Mouse (Mus musculus) liver (tissue): ENCODE measurements around the gene Ltb4r1.

ENCODE experiments used
- DNase-seq: peaks from one replicate; pipeline ENCODE4 v3.0.0-alpha.2; 2020; ENCODE audit warnings: mixed read lengths

Gene Ltb4r1

DNA sequence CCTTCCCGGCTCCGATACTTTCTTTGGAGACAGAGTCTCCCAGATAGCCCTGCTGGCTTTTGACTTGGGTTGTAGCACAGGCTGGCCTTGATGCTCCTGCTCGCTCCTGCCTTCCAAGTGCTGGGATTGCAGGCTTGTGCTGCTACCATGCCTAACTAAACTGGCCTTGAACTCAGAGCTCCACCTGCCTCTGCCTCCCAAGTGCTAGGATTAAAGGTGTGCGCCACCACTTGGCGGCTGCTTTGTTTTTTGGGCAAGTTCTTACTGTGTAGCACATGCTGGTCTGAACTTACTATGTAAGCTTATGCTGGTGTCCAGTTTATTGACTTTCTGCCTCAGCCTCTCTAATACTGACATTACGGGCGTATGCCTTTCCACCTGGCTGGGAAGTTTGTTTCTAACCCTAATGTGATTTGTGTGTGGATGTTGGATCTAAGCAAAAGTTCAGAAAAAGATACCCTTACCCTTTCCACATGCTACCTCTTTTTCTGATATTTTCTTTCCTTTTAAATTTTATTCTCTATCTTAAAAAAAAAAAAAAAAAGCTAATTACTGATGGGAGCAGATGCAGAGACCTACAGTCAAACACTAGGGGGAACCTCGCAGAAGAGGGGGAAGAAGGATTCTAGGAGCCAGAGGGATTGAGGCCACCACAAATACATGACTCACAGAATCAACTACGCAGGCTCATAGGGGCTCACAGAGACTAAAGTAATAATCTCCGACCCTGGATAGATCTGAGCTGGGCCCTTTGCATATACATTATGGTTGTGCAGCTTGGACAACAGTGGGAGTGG is 18.5 kb upstream of the Ltb4r1 start:
- no peak for DNase-seq

DNA sequence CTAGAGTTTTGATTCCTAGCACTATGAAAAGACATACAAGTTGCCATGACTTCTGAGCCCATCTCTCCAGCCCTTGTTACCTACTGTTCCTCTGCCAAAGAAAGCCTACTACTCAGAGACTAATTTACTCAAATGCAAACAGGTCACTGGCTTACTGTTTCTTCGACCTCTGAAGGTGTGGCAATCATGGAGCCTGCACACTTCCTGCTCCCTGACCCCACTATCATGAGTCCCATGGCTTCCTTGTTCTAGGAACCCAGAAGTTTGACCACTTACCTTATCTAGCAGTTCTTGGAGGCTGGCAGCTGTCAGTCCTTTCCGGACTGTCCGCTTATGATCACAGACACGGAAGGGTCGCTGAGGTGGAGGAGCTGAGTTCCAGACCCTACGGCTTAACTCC is 8.2 kb upstream of the Ltb4r1 start:
- DNase-seq, result no peak

DNA sequence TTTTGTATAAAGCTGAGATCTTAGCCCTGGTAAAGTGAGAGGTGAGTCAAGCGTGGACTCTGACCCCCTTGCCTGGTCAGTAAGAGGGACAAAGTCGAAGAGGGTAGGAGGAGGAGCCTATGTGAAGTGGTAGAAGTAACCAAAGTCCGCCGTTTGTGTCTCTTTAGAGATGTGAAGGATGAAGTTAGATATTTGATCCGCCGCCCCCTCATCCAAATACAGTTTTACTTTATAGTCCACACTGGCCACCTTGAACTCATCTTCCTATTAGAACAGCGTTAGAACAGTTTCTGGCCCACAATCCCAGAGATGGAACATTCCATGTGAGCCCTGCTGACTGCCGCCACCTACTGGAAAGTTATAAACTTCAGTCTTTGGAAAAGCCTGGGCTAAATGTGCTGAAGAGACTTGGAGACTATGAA is 7.4 kb upstream of the Ltb4r1 start, which contains the start of gene Cideb:
Gene Cideb (minus strand): TSS at position 96 of the 422 bp plus-strand sequence.
- peak; percentile 53 for DNase-seq

DNA sequence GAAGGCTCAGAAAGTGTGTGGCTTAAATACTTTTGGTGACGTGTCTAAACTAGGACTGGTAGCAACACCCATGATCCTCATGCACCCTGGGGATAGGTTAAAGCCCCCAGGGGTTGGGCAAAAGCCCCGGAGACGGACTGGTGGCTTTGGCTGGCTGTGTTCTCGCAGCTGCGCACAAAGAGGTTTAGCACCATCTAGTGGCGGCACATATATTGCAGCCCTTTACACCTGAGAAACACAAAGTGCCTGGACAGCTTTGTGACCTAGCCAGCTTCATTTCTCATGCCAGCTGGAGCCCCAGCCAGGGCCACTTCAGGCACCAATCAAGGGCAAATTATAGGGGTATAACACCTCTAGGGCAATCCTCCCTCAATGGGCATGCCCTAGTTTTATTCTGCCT is 5.6 kb upstream of the Ltb4r1 start:
- peak; percentile 83 for DNase-seq

- DNase-seq, result no peak
Measured at GRCm38 (mm10) chr14:55761163-55761562, 4.6 kb upstream of the Ltb4r1 start, which contains the start of gene Ltb4r2. TSS of gene Ltb4r2 (plus strand) at chr14:55761428.

- peak; percentile 39 for DNase-seq
Measured at GRCm38 (mm10) chr14:55762001-55762821, 3.6 kb upstream of the Ltb4r1 start.

DNA sequence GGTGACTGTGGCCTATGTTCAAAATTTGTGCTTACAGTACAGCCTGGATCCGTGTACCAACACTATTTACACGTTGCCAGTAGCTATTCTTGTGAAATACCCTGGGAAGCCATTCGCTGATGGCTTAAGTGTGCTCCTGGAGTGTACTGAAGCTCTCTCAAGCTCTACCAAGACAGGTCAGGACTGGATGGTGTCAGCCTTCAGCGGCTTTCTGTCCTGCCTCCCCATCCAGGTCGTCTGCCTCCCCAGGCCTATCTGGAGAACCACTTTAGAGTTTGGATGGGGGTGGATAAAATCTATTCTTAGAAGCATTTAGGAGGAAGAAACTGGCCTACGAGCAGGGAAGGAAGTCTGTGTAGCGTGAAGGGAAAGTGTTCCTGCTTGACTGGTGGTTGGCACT is 2.6 kb upstream of the Ltb4r1 start:
- DNase-seq, result no peak

- DNase-seq, result peak; percentile 66
Measured at GRCm38 (mm10) chr14:55767519-55768414, 2.0 kb downstream of the Ltb4r1 start.

- no peak for DNase-seq
Measured at GRCm38 (mm10) chr14:55768555-55768954, 2.8 kb downstream of the Ltb4r1 start.

DNA sequence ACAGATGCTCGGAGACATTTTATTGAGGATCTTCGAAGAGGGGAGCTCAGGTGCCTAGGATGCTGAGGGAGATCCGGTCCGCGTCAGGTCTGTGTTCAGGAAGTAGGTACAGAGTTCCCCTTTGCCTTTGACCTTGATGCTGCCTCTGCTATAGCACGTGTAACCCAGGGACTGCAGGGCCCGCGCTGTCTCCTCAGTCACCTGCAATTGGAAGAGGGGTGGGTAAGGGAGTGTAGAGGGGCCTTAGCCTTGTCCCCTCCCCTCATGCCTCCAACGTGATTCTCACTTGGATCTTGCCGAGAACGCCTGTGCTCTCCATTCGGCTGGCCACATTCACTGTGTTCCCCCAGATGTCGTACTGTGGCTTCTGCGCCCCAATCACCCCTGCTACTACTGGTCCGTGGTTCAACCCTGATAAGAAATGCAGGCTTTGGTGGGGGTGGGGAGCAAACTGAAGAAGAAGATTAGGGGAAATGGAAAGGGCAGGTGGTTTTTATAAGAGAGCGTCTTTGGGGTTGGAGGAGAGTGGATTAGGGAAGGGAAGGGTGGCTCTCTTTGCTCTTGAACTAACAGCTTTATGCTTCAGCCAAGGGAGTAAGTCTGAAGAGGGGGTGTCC is 3.4 kb downstream of the Ltb4r1 start:
- peak; percentile 69 for DNase-seq

GRCm38 (mm10) chr14:55776711-55777110 is 10.9 kb downstream of the Ltb4r1 start:
- DNase-seq, result no peak

- no peak for DNase-seq
Measured at GRCm38 (mm10) chr14:55777176-55777575, 11.4 kb downstream of the Ltb4r1 start.

GRCm38 (mm10) chr14:55777806-55778205 is 12.0 kb downstream of the Ltb4r1 start:
- no peak for DNase-seq

DNA sequence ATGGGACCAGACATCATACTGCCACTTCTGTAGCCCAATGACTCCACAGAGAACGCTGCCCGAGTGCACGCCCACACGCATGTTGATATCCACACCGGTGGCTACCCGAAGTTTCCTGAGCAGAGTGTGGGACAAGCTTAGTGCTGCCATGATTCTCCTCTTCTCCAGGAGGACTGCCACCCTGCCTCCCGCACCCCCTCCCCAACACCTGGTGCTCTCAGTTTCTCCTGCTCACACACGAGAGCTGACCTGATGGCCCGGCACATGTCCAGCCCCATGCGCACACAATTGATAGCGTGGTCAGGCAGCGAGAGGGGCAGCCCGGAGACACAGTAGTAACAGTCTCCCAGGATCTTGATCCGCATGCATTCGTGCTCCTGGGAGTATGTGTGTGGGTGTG is 12.9 kb downstream of the Ltb4r1 start:
- no peak for DNase-seq

DNA sequence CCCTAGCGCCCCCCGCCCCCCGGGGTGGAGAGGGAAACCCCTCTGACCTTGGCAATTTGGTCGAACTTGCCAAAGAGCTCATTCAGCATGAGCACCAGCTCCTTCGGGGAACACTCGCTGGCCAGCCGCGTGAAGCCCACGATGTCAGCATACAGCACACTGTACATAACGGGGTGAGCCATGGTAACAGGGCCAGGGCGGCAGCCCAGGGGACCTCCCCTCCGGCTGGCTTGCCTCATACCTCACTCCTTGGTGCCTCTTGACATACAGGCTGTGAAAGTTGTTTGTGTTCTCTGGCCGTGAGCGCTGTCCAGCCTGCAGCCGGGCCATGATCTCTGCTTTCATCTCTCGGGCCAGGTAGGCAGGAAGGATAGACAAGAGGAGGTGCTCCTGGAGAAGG is 13.9 kb downstream of the Ltb4r1 start:
- DNase-seq, result no peak

DNA sequence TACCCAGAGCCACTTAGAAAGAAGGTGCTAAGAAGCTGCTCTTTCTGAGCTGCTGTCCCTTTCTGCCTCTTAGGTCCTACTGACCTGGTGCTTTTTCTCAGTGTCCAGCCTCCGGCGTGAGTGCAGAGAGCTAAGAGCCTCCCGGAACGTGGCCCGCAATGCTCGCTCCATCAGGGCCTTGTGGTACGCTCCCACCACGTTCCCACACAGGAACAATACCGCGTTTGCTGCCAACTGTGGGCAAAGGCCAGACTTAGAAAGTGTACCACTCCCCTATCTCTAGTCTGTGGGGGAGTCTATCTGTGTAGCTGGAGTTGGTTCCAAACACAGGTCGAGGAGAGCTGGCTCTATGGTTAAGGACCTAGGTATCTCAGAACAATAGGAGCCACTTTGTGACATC is 15.0 kb downstream of the Ltb4r1 start:
- DNase-seq, result no peak

DNA sequence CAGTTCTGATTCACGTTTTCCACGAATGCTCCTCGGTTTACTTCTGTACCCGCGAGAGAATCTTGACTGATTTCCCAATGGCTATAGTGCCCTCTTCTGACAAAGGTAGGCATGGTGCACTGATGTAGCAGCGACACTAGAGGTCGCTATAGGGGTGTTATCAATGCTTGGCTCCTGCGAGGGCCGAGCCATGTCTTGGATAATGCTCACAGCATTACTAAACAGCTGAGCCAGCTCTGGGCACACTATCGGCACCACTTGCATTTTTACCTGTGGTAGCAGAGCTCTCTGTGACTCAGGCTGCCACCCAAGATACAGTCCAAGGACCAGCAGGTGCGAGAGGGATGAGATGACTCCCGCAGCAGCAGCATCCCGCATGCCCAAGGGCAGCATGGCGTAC is 15.5 kb downstream of the Ltb4r1 start:
- peak; percentile 60 for DNase-seq

- no peak for DNase-seq
Measured at GRCm38 (mm10) chr14:55782361-55782960, 16.7 kb downstream of the Ltb4r1 start.

- no peak for DNase-seq
Measured at GRCm38 (mm10) chr14:55783171-55783957, 17.6 kb downstream of the Ltb4r1 start.

DNA sequence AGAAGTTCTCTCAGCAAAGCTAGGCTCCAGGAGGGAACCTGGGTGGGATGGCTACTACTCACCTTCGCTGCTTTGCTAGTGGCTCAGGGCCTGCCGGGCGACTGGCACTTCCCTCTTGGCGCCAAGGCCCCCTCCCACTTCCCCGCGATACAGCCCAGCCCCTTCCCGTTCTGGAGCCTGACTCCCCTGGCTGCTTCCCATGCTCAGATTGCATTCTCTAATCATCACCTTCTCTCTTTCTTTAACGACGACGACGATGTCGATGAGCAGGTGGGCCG is 18.1 kb downstream of the Ltb4r1 start, which contains the start of gene Adcy4:
Gene Adcy4 (minus strand): TSS at position 138 of the 278 bp plus-strand sequence.
- DNase-seq, result no peak

GRCm38 (mm10) chr14:55785195-55785594 is 19.4 kb downstream of the Ltb4r1 start:
- no peak for DNase-seq
